Mouse (Mus musculus): ENCODE measurements around the gene Zfp36l1.

Zfp36l1 gene

GRCm38 (mm10) chr12:80110546-80110870 is 2.3 kb downstream of the Zfp36l1 start:
- DNase-seq (ENCODE audit: low read depth, low spot score), result no peak

GRCm38 (mm10) chr12:80109753-80110545 is 2.9 kb downstream of the Zfp36l1 start:
- DNase-seq (ENCODE audit: low read depth, low spot score), result no peak

GRCm38 (mm10) chr12:80108896-80109668 is 3.7 kb downstream of the Zfp36l1 start:
- peak; percentile 87 for DNase-seq (ENCODE audit: low read depth, low spot score)

GRCm38 (mm10) chr12:80106896-80107667 is 5.7 kb downstream of the Zfp36l1 start:
- no peak for DNase-seq (ENCODE audit: low read depth, low spot score)

- DNase-seq (ENCODE audit: low read depth, low spot score), result no peak
Measured at GRCm38 (mm10) chr12:80106138-80106895, 6.5 kb downstream of the Zfp36l1 start.

- no peak for DNase-seq (ENCODE audit: low read depth, low spot score)
Measured at GRCm38 (mm10) chr12:80103521-80103973, 9.3 kb downstream of the Zfp36l1 start.

- no peak for DNase-seq (ENCODE audit: low read depth, low spot score)
Measured at GRCm38 (mm10) chr12:80103089-80103488, 9.7 kb downstream of the Zfp36l1 start.

GRCm38 (mm10) chr12:80098825-80099224 is 14.0 kb downstream of the Zfp36l1 start:
- DNase-seq (ENCODE audit: low read depth, low spot score), result no peak

- DNase-seq (ENCODE audit: low read depth, low spot score), result no peak
Measured at GRCm38 (mm10) chr12:80096734-80097133, 16.1 kb downstream of the Zfp36l1 start.

- no peak for DNase-seq (ENCODE audit: low read depth, low spot score)
Measured at GRCm38 (mm10) chr12:80092787-80093186, 20.0 kb downstream of the Zfp36l1 start.

- no peak for DNase-seq (ENCODE audit: low read depth, low spot score)
Measured at GRCm38 (mm10) chr12:80091080-80091479, 21.7 kb downstream of the Zfp36l1 start.

- DNase-seq (ENCODE audit: low read depth, low spot score), result no peak
Measured at GRCm38 (mm10) chr12:80090529-80090928, 22.3 kb downstream of the Zfp36l1 start.

GRCm38 (mm10) chr12:80088143-80088542 is 24.7 kb downstream of the Zfp36l1 start:
- no peak for DNase-seq (ENCODE audit: low read depth, low spot score)

GRCm38 (mm10) chr12:80084446-80085112 is 28.2 kb downstream of the Zfp36l1 start:
- no peak for DNase-seq (ENCODE audit: low read depth, low spot score)

- peak; percentile 51 for DNase-seq (ENCODE audit: low read depth, low spot score)
Measured at GRCm38 (mm10) chr12:80083937-80084336, 28.9 kb downstream of the Zfp36l1 start.

GRCm38 (mm10) chr12:80083133-80083821 is 29.5 kb downstream of the Zfp36l1 start:
- no peak for DNase-seq (ENCODE audit: low read depth, low spot score)

- DNase-seq (ENCODE audit: low read depth, low spot score), result no peak
Measured at GRCm38 (mm10) chr12:80082730-80083129, 30.1 kb downstream of the Zfp36l1 start.

- DNase-seq (ENCODE audit: low read depth, low spot score), result no peak
Measured at GRCm38 (mm10) chr12:80081440-80081839, 31.4 kb downstream of the Zfp36l1 start.

- DNase-seq (ENCODE audit: low read depth, low spot score), result no peak
Measured at GRCm38 (mm10) chr12:80079937-80080336, 32.9 kb downstream of the Zfp36l1 start.

GRCm38 (mm10) chr12:80074331-80074730 is 38.5 kb downstream of the Zfp36l1 start:
- no peak for DNase-seq (ENCODE audit: low read depth, low spot score)
